Mouse (Mus musculus): ENCODE measurements at regions not wholly inside any gene's neighbourhood (a gene's known extent, or its start where the extent isn't known, plus 50 kb on each side); places are given as distances from the start of the nearest gene placed in this dataset.

- ATAC-seq (replicated peaks; ENCODE audit: low FRiP score, low TSS enrichment, poor library complexity, severe bottlenecking), result no peak
Observed at GRCm38 (mm10) chr8:113250264-113250663, 385.1 kb upstream of the Mon1b start.

- ATAC-seq (replicated peaks; ENCODE audit: low FRiP score, low TSS enrichment, poor library complexity, severe bottlenecking), result no peak
Observed at GRCm38 (mm10) chr8:113254076-113254475, 381.3 kb upstream of the Mon1b start.

DNA sequence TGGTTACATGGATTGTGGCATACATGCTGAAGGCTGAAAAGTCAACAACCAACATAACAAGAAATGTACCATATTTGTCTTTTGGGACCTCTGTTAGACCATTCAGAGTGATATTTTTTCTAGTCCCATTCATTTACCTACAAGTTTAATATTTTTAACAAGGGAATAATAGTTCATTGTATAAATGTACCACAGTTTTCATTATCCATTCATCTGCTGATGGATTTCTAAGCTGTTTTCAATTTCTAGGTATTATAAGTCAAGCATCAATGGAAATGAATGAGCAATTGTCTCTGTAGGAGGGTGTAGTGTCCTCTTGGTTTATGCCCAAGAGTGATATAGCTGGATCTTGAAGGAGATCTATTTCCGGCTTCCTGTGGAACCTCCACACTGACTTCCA is 375.9 kb upstream of the Mon1b start:
- no peak for ATAC-seq (replicated peaks; ENCODE audit: low FRiP score, low TSS enrichment, poor library complexity, severe bottlenecking)

DNA sequence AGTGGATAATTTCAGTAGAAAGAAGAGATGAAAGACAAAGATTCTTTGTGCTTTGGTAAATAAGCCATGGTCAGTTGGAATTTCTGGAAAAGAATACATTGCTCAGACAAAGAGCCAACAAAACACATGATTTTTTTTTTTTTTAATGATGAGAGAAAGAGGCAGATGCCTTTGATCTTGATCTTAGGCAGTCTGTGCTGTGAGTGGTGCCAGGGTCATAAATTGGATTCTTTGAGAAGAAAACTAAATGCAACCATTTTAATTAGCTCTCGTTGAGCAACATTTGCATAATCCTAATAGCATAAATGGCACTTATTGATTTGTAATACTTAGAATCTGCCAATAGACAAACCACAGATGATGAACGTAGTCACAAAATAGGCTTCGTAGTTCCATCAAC is 372.1 kb upstream of the Mon1b start:
- ATAC-seq (replicated peaks; ENCODE audit: low FRiP score, low TSS enrichment, poor library complexity, severe bottlenecking), result no peak

GRCm38 (mm10) chr8:113271262-113271661 is 364.1 kb upstream of the Mon1b start:
- ATAC-seq (replicated peaks; ENCODE audit: low FRiP score, low TSS enrichment, poor library complexity, severe bottlenecking), result no peak

DNA sequence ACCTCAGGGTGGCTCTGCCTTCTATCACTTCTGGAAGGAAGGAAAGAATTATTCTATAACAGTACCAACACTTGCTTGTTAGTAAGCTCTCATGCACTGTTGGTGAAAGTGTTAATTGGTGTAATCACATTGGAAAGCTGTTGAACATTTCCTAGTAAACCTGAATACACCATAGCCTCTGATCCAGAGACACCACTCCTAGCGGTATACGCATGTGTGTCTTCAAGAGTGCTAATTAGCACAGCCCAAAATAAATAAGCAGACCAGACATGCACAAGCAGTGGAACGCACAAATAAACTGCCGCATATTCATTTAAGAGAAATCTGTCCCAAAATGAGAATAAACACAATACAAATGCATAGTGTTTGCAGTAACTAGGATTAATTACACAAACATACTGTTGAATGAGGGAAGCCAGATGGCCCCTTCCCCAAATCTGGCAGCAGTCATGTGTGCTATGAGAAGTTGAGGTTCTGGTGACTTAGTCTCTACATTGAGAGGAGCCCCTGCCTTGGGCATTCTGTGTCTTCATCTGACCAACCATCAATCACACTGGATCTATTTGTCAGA is 335.0 kb upstream of the Mon1b start:
- no peak for ATAC-seq (replicated peaks; ENCODE audit: low FRiP score, low TSS enrichment, poor library complexity, severe bottlenecking)

DNA sequence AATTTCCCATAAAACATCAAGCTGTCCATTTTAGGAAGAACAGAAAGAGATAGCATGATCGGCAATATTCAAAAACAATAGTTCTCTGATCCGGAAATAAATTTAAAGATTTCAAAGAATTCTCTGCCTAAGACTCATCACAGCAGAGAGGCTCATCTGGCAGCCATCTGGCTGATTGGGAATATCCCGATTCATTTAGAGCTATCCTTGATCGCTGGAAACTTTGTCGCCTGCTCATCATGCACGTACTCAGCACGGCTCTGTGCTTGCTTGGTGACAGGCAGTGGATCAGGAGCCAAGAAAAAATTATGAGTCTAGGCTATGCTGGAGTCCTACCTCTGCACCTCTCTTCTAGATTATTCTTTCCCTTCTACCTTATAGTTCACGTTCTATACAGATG is 332.0 kb upstream of the Mon1b start:
- no peak for ATAC-seq (replicated peaks; ENCODE audit: low FRiP score, low TSS enrichment, poor library complexity, severe bottlenecking)

GRCm38 (mm10) chr8:113317169-113317568 is 318.2 kb upstream of the Mon1b start:
- ATAC-seq (replicated peaks; ENCODE audit: low FRiP score, low TSS enrichment, poor library complexity, severe bottlenecking), result no peak

DNA sequence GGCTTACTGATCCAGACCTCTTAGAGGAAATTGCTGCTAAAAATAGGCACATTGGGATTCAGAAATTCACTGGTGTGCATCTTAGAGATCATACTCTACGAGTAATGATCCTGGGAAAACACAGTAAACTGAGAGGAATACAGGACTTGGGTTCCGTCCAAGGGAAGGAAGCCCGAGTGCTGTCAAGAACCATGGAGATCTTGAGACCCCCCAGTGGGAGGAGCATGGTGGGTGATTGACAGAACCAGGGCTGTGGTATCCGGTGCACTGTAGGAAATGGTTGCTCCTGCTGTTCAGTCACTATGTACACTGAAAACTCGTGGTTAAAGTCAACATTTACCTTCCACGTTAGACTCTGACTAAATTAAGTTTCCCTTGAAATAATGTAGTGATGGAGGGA is 303.8 kb upstream of the Mon1b start:
- no peak for ATAC-seq (replicated peaks; ENCODE audit: low FRiP score, low TSS enrichment, poor library complexity, severe bottlenecking)

DNA sequence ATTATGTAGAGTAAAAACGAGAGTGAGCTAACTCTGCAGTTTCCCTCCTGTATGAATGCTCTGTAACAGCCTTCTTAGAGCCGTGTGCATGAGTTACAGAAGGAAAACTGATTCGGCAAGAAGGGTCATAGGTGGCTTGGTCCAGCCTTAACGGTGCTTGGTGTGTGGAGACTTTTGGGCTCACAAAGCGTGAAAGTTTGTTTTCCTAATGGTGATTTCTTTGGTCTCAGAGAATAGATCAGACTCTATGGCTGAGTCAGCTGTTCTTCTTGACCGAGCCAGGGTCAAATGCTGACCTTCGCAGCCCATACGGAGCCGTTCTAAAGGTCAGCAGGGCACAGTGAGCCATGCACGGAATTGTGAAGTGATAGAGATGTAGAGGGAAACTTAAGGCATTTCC is 294.1 kb upstream of the Mon1b start:
- ATAC-seq (replicated peaks; ENCODE audit: low FRiP score, low TSS enrichment, poor library complexity, severe bottlenecking), result no peak

- ATAC-seq (replicated peaks; ENCODE audit: low FRiP score, low TSS enrichment, poor library complexity, severe bottlenecking), result 0 out of 2 replicates have a peak, but pooled peaks have one; percentile 22
Observed at GRCm38 (mm10) chr8:113361900-113362299, 273.5 kb upstream of the Mon1b start.

DNA sequence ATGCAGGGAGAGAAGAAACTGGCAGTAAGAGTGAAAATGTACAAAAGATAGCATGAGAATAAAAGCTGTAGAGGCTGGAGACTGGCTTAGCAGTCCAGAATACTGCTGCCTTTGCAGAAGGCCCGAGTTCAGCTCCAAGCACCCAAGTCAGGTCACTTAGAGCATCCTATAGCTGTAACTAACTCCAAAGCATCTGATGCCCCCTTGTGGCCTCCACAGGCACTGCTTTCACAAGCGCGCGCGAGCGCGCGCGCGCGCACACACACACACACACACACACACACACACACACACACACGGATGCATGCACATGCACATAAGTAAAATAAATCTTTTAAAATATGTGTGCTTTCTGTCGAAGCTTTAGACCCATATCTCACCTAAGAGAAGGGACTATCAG is 271.2 kb upstream of the Mon1b start:
- no peak for ATAC-seq (replicated peaks; ENCODE audit: low FRiP score, low TSS enrichment, poor library complexity, severe bottlenecking)

DNA sequence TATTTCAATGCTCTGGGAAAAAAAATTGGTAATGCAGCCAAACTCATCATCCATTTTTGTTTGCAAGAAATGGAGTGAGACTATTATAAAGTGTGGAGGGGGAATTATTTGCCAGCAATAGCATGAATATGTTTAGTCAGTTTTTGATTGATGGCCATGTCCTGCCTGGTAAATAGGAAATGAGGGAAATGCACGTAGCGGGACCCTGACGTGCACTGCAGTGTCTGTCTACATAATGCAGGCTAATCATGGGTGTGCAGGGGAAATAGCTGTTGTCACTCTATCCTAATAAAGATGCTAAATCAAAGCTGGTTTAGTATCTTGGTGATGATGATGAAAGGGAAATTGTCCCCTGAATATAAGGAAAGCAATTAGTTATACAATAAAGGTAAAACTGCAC is 251.9 kb upstream of the Mon1b start:
- ATAC-seq (replicated peaks; ENCODE audit: low FRiP score, low TSS enrichment, poor library complexity, severe bottlenecking), result no peak

DNA sequence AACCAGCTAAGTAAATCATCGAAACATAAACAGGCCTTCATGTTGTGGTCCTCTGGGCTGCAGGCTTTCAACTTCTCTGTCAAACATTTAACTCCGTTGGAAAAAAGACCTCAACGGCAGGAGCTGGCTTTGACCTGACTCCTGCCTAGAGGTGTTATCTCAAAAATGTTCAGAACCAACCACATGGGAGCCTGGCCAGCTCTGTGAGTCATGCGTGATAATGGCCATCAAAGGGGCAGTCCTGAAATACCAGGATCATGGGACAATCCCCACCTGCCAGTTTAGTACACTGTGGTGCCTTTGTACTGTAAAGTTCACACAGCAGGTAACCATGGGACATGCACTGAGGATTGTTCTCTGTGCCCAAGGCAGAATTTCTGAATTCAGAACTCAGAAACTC is 251.4 kb upstream of the Mon1b start:
- ATAC-seq (replicated peaks; ENCODE audit: low FRiP score, low TSS enrichment, poor library complexity, severe bottlenecking), result no peak

DNA sequence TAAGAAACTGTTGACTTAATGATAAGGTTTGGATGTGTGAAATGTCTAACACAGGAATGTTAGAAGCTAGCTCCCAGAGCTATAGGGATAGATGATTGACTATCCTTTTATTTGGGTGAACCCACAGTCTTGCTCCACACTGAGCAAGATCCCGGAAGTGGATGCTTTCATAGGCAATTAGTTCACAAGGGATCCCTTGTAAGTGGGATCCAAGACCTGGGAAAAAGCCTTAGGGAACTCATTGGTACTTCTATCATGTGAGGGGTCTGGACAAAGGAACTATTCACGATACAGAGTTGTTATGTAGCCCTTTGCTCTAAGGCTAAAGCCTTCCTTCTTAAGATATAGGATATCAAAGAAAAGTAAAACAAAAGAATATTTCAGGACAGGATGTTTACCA is 245.9 kb upstream of the Mon1b start:
- no peak for ATAC-seq (replicated peaks; ENCODE audit: low FRiP score, low TSS enrichment, poor library complexity, severe bottlenecking)

GRCm38 (mm10) chr8:113390038-113390437 is 245.3 kb upstream of the Mon1b start:
- no peak for ATAC-seq (replicated peaks; ENCODE audit: low FRiP score, low TSS enrichment, poor library complexity, severe bottlenecking)

- ATAC-seq (replicated peaks; ENCODE audit: low FRiP score, low TSS enrichment, poor library complexity, severe bottlenecking), result no peak
Observed at GRCm38 (mm10) chr8:113394319-113394718, 241.1 kb upstream of the Mon1b start.

- no peak for ATAC-seq (replicated peaks; ENCODE audit: low FRiP score, low TSS enrichment, poor library complexity, severe bottlenecking)
Observed at GRCm38 (mm10) chr8:113405158-113405557, 230.2 kb upstream of the Mon1b start.

- ATAC-seq (replicated peaks; ENCODE audit: low FRiP score, low TSS enrichment, poor library complexity, severe bottlenecking), result no peak
Observed at GRCm38 (mm10) chr8:113419352-113419751, 216.0 kb upstream of the Mon1b start.

GRCm38 (mm10) chr8:113422651-113423050 is 212.7 kb upstream of the Mon1b start:
- ATAC-seq (replicated peaks; ENCODE audit: low FRiP score, low TSS enrichment, poor library complexity, severe bottlenecking), result no peak

DNA sequence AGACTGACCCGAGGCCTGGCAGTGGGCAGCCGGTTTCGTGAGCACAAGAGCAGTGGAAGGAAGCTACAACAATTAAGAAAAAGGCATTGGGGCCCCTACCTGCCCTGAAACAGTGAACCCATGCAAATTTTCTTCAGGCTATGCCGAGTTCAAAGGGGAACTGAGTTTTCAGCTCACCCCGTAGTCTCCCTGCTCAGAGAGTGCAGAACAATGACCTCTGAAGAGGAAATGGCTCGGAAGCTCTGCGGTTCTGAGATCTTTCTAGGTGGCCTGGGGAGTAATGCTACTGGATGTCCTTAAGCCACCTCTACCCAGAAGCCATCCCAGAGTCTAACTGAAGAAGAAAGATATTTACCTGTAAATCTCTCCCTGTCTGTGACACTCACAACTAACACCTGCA is 196.3 kb upstream of the Mon1b start:
- no peak for ATAC-seq (replicated peaks; ENCODE audit: low FRiP score, low TSS enrichment, poor library complexity, severe bottlenecking)

DNA sequence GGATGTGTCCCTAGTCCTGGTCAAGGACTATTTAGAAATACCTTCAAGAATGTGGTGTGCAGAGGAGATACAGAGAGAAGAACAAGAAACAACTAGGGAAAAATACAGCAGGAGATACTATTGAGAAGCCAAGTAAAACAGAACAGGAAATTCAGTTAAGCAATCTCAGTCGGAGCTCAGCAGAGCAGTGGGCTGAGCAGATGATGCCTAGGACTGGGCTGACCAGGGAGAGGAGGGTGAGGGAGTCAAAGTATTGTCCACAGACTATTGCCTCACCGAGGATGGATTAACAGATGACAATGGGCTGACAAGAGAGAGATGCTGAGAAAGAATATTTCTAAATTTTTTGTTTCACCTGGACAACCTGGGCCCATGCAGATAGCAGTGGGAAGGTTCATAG is 181.4 kb upstream of the Mon1b start:
- no peak for ATAC-seq (replicated peaks; ENCODE audit: low FRiP score, low TSS enrichment, poor library complexity, severe bottlenecking)
